Mouse (Mus musculus) olfactory bulb, adult 2 months (tissue): ENCODE data around the gene Coro1a.

Experiments
- CTCF ChIP-seq: fragments of 200-500 bp; IDR thresholded peaks from 2 replicates; pipeline ENCODE4 v1.5.1; 2012; ENCODE audit warnings: low read depth, mild to moderate bottlenecking, low read length, moderate library complexity; ENCODE audit not compliant: insufficient read depth
- POLR2A ChIP-seq: fragments of 200-500 bp; IDR thresholded peaks from 2 replicates; pipeline ENCODE4 v1.6.1; 2012; ENCODE audit warnings: mild to moderate bottlenecking, low read depth, low read length, moderate library complexity; ENCODE audit not compliant: insufficient read depth

DNA sequence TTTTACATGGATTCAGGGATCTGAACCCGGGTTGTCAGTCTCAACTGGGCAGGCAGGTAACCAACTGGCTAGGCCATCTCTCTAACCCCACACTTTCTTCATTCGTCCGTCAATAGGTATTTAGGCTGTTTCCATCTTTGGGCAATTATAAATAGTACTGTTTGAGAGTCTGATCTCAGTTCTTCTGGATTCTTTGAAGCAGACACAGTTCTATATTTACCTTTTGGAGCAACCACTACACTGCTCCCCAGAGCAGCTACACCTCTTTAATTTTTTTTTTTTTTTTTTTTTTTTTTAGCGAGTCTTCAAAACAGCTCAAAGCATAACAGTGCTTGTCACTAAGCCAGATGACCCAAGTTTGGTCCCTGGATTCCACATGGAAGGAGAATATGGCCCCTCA lies 8.1 kb upstream of the Coro1a start:
- no peak for TF ChIP-seq CTCF
- no peak for TF ChIP-seq POLR2A
